Mouse (Mus musculus) cerebellum, adult 18-20 months (tissue): ENCODE measurements around the gene Comp.

ENCODE experiments used
- DNase-seq, 2 experiments: peaks; one replicate each; pipeline ENCODE4 v3.0.0; 2021

Comp gene

DNA sequence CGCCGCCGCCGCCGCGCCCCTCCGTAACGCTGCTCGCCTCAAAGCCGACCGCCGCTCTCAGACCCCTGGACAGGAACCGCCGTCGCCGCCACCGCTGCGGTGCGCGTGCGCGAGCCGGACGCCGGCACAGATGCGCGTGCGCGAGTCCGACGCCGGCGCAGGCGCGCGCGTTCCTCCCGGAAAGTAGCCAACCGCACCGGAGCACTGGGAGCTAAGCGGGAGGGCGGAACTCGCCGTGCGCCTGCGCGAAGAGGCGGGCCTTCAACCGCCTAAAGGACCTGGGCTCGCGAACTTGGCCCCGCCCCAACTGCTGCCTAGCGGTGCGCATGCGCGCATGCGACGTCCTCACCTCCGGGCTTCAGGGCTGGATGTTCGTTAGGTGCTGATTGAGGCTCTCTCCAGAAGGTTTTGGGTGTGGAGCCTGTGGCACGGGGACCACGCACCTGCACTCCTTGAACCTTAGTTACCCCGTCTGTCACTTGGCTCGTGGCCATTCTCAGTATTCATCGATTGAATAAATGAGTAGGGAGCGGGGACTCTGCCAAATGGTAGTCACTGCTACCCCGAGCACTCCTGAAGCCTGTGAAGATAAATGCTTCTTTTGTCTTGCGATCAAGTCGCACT lies 20.1 kb upstream of the Comp start, which contains the start of gene Upf1:
Gene Upf1, minus strand, starts transcription at position 85 of the 624 bp plus-strand sequence.
- DNase-seq = peak; percentile 100

DNA sequence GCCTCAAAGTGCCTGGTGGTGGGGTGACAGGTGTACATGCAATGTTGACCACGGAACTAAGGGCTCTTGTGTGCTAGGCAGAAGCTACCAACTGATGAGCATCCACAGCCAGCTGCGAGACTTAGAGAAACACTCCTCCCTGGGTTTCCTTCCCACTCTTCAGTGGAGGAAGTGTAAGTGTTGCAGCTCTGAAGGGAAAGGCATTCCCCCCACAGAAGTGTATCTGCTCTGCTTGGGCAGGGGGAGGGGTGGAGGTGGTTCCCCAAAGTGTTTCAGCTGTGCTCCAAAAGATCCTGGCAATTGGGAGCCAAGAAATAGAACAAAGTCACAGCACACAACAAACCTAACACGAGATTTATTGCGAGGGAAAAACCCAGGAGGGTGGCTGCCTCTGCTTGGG lies 19.4 kb upstream of the Comp start:
- no peak for DNase-seq

GRCm38 (mm10) chr8:70356111-70356510 lies 17.2 kb upstream of the Comp start:
- DNase-seq = no peak

DNA sequence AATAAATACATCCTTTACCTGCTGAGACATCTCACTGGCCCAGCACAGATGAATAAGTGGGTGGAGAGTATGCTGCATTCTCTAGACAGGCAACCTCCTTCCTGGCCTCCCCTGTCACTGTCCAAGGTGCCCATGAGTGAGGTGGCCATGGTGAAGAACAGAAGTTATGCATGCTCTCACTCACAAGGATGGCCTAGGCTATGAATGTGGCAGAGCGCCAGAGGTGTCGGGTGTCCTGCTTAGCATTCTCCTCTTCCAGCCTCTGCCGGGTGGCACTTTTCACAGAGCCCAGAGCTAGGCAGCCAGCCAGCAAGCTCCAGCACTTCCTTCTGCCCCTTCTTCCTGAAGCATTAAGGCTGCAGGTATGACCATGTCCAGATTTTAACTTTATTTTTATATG lies 13.9 kb upstream of the Comp start:
- peak in 1 of 2 experiments; percentile 14 for DNase-seq

DNA sequence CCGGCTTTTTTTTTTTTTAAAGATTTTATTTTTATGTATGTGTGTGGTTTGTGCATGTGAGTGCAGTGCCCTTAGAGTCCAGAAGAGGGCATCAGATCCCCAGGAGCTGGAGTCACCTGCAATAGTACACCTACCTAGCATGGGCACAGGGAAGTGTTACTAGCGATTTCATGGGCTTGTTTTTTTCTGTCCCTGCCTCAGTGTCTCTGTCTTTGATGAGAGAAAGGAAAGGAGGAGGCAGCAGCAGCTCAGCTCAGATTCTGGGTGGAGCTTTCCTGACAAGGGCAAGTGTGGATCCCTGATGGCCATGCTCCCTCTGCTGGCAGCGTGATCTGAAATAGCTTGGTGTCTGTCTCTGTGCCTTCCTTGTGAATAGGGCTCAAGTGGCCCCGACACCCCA lies 12.6 kb upstream of the Comp start:
- peak in 1 of 2 experiments; percentile 29 for DNase-seq

- DNase-seq = no peak
Measured at GRCm38 (mm10) chr8:70361484-70362032, 11.8 kb upstream of the Comp start.

GRCm38 (mm10) chr8:70364066-70364465 lies 9.3 kb upstream of the Comp start:
- no peak for DNase-seq

DNA sequence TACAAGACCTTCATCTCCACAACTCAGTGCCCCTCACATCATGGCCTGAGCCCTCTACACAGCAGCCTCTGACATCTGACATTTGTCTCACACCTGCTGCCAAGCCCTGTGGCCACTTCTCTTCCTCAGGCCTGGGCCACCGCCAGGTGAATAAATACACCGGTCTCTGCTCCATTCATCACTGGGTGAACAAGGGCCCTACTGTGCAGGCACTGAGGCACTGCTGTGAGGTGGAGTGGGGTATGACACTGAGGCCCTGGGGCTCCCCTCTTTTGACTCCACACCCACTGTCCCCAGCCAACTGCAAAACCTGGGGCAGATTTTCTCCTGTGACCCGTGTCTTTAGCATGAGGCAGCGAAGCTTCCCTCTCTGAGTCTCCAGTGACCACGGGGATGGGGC lies 6.8 kb upstream of the Comp start:
- no peak for DNase-seq

GRCm38 (mm10) chr8:70370476-70370875 lies 2.9 kb upstream of the Comp start:
- no peak for DNase-seq

DNA sequence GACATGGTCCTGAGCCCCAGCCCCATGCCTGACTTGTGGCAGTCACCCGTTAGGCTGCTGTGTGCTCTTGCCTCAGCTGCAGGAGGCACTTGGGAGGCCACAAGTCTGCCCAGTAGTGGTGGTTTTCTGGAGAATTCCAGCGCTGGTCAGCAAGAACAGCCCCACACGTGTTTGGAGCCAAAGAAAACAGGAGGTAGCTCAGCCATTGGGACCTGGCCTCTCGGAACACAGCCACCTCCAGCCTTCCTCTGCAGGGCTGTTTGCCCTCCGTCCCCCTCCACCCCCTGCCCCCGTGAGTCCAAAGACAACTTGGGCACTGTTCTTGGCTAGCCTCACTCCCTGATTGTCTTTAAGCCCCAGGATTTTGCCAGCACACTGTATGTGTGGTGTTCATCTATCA lies 1.4 kb upstream of the Comp start:
- no peak for DNase-seq

DNA sequence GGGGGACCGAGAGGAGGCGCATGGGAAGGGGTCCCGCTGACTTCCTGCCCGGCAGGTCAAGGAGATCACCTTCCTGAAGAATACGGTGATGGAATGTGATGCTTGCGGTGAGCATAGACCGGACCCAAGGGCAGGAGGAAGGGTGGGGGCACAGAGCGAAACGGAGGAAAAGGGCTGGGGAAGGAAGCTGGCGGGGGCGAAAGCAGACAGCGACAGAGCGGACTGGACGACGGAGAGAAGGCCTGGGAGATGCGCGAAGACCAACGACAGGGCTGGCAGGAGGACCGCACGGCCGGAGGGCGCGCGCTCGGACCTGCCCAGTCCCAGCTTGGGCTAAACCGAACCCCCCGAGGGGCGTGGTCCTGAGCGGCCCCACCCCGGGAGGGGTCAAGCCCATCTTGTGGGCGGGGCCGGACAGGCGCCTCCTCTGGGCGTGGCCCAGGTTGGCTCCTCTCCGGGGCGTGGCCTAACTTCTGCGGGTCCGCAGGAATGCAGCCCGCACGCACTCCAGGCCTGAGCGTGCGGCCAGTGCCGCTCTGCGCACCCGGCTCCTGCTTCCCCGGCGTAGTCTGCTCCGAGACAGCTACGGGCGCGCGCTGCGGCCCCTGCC lies 1.1 kb downstream of the Comp start:
- peak; percentile 94 to 95 for DNase-seq

DNA sequence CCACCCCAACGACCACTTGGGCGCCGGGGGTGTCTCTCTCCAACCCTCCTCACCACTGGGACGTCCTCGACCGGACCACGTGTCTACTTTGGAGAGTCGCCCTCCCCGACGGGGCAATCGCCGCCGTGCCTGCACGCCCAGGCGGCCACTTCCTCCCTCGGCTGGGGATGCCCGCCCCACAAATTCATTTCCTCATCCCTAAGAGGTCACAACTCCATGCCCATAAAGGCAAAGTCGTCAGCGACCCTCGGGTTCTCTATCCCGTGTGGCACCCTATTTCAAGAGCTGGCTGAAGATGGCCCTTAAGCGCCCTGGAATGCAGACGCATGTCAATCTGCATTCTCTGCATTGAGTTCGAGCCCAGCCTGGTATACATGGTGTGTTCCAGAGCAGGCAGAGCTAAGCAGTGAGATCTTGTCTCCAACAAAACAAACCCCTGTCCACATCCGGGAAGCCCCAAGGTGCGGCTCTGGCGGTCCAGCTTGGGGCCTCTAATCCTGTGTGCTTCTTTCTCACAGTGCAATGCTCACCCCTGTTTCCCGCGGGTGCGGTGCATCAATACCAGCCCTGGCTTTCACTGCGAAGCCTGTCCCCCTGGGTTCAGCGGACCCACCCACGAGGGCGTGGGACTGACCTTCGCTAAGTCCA lies 2.0 kb downstream of the Comp start:
- DNase-seq = peak in 1 of 2 experiments; percentile 24

GRCm38 (mm10) chr8:70376275-70376741 lies 3.0 kb downstream of the Comp start:
- peak; percentile 31 to 39 for DNase-seq

DNA sequence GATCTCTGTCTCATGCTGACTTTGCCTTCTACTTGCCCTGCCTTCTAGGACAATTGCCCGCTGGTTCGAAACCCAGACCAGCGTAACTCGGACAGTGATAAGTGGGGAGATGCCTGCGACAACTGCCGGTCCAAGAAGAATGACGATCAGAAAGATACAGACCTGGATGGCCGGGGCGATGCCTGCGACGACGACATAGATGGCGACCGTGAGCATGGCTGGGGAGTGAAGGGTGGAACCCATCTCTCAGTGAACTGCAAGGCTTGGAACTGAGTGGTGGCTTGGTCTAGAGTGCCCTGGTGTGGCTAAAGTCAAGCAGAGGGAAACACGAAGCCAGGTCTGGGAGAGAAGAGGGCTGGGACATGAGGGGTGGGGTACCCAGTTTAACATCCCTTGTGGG lies 3.7 kb downstream of the Comp start:
- peak in 1 of 2 experiments; percentile 19 for DNase-seq

GRCm38 (mm10) chr8:70380069-70380468 lies 6.7 kb downstream of the Comp start:
- DNase-seq = peak; percentile 61 to 73

DNA sequence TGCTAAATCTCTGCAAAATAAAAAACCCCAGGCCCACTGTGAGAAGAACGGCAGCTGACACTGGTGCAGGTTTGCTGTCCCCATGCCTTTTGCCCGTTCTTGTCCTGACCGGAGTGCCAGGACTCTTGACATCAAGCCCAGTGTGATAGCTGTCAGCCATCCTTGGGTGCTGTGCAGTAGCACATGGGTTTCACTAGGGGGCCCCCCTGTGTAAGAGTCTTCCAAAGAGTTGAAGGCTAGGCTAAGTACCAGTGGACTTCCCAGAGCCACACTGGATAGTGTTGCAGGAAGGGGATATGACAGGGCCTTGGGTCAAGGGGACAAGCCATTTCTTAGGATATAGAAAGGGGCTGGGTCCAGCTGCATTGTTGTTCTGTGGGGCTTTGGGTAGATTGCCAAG lies 9.9 kb downstream of the Comp start:
- DNase-seq = peak; percentile 81 to 85

GRCm38 (mm10) chr8:70389678-70390077 lies 16.3 kb downstream of the Comp start:
- peak; percentile 65 to 66 for DNase-seq

- DNase-seq = no peak
Measured at GRCm38 (mm10) chr8:70393087-70393486, 19.7 kb downstream of the Comp start.

GRCm38 (mm10) chr8:70394269-70394998 lies 21.1 kb downstream of the Comp start:
- DNase-seq = no peak

GRCm38 (mm10) chr8:70395649-70396048 lies 22.3 kb downstream of the Comp start:
- DNase-seq = peak; percentile 95 to 96

DNA sequence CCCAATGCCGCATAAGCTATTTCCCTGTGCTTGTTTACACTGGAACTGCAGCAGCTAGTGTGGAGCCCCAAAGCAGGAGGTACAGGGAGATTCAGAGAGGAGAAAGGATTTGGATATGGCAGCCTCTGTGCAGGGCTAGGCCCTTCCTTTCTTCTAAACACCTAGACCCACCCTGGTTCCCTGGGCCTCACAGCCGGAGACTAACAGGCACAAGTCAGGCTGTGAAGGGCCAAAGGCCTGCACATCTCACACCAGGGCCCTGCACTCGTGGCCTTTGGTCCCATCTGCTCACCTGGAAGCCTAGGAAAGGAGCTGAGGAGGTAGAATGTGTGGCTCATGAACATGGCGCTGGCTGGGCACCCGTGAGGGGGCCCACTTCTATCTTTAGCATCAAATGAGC lies 22.8 kb downstream of the Comp start:
- DNase-seq = no peak

DNA sequence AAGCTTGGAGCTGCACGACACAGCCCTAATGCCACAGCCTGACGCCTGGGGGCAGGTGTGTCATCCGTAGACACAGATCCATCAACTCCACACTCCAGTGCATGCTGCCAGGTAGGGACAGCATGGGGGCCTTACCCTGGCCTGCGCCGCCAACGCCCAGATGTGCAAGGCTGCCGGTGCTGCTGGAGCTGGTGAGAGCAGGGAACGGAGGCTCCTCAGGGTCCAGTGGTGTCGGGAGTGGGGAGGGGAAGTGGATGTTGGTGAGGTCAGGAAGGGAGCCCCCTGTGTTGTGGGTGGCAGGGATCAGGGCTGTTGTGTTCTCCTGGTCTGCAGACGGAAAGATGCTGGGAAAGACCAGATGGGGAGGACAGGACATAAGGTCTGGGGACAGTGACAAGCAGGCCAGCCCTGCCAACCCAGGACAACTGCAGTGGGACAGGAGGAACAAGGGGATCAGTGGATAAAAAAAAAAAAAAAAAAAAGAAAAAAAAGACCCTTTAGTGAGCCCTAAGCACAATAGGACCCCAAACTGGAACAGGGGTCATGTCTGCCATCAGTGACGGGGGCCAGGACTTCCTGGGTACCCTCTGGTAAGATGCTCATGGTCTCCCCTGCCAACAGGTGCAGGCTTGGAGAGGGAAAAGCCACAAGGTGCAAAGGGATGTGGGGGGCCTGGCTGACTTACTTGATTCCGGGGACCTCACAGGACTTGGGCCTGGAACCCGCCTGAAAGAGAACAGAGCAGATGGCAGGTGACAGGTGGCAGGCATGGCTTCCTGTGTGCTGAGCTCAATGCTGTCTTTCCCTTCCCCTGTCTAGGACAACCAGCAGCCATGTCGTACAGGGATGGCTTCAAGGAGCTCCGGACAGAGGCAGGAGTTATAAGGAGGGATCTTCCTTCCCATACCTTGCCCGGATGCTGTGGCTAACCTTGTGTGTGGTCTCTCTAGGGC lies 24.5 kb downstream of the Comp start:
- DNase-seq = peak; percentile 91 to 94
